Mouse (Mus musculus) heart, adult 9 months (tissue): ENCODE results near the gene Cracr2b.

Experiments
- DNase-seq, 2 experiments: peaks; one replicate each; pipeline ENCODE4 v3.0.0; 2022; ENCODE audit warnings: low spot score in 2 of 2

The Cracr2b gene

DNA sequence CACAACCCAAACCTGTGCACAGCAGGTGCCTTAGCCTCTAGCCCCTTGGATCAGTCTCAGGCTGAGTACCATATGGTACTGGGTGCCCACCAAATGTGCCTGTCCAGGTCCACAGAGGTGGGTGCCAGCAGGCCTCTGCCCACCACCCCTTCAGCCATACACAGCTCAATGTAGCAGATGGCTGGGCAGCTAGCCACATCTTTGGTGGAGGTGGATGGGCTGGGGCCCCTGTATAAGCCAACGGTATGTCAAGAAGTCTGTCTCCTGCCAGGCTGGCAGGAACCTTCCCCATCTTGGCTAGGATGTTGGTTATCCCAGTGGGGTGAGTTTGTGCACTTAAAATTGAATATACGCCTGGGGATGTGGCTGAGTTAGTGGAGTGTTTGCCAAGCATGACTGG lies 24.7 kb downstream of the Cracr2b start:
- no peak for DNase-seq

DNA sequence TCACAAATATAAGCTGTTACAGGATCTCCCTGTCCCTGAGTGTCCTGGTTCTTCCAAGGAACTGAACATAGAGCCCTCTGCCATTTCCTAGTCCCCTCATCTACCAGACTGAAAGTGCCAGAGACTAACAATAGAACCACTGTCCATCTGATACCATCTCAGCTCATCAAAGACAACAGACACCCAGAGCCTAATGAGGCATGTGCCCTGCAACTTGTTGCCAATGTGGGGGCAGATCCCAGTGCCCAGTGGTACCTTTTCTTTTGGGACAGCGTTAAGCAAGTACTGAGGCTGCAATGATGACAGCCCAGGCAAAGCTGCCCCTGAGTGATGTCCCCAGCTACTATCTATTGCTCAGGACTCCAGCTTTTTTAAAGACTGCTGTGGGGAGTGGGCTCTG lies 25.3 kb downstream of the Cracr2b start:
- DNase-seq, result no peak

DNA sequence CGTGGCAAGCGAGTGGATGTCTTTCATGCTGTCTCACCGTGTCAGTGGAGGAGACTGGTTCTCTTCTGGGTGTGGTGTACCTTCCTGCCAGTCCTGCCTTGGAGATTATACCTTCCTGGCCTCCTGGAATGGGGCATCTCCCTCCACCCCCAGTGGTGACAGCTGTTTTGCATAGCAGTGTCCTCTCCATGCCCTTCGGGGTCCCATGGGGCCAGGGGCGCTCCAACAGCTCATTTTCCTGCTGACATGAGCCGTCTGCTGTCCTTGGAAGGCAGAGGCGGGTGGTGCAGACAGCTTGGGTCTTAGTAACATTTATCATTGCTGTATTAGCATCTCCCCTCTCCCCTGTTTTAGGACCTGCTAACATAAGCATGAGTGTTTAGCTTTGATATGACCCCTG lies 26.2 kb downstream of the Cracr2b start:
- DNase-seq, result no peak

DNA sequence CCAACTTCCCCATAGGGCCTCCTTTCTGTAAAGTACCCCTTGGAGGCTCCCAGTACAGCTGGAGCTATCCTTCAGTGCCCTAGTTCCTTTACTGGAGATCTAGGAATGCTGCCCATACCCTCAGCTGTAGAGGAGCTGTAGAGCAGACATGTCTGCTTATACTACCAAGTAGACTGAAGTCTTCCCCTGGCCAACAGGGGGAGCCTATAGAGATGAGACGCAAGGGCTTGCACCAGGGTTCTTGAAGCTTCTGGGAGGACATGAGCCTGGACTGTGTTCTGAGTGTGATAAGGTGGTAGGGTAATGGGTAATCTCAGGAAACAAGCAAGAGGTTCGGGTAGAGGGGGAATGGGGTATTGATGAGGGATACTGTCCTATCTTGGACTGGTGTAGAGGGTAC lies 30.3 kb downstream of the Cracr2b start:
- DNase-seq, result no peak

DNA sequence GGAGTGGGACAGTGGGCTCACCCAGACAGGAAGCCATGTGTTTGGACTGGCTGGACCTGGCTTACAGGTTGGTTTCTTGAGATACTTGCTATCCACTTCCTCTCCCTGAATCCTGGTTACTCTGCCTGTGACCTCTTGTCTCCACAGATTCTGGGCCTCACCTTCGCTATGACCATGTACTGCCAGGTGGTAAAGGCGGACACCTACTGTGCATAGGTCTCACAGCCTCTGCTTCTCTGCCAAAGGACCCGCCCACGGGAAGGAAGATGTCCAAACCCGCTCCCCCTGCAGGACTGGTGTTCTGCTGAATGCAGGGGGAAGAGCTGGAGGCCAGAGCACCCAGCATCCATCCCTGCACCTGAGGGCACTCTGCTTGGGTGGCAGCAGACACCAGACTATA lies 31.8 kb downstream of the Cracr2b start:
- no peak for DNase-seq

DNA sequence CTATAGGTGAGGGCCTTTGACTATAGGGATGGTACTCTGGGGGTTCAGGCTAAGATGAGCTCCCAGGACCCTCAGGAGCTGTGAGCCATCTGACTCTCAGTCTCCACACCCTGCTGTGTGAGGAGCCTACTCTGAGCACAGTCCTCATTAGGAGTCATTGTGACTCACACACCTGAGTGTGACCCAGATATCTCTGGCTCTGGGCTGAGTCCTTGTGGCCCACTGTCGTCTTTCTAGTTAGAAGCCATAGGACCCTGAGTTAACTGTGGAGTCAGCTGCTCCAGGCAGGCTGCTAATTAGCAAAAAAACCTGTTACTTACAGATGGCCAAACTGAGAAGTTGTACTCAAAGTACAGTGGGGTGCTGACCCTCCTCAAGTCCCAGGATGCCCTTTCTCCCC lies 32.8 kb downstream of the Cracr2b start:
- no peak for DNase-seq

DNA sequence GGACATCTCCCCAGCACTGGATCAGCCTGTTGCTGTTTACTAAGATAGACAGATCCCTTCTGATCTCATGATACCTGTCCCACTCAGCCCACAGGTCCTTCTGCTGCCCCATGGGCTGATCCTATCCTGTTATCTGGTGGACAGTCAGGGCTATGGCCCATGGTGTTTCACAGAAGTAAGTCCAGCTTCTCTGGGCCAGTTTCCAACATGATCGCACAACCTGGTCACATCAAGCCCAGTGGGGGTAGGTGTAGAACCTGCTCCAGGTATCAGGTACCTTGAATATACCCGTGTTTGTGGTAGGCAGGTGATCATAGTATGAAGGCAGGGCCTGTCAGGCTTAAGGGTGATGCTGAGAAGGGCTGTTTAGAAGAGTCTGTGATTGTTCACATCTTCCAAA lies 34.5 kb downstream of the Cracr2b start:
- no peak for DNase-seq

DNA sequence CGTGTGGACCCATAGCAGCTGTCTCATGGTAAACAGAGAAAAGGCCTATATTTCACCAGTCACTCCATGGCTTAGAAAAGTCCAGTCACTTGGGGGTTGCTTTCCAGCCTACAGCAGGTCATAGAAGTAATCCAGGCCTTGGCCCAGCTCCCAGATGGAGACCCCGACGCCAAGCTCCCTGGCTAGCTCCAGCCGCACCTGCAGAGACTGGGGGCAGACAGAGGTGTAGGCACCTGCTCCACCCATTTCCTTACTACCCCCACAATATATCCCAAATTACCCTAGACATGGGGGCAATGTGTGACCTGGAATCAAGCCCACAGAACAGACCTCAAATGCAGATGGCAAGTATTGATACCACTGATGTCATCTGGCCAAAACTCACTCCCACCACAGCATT lies 35.0 kb downstream of the Cracr2b start:
- no peak for DNase-seq

DNA sequence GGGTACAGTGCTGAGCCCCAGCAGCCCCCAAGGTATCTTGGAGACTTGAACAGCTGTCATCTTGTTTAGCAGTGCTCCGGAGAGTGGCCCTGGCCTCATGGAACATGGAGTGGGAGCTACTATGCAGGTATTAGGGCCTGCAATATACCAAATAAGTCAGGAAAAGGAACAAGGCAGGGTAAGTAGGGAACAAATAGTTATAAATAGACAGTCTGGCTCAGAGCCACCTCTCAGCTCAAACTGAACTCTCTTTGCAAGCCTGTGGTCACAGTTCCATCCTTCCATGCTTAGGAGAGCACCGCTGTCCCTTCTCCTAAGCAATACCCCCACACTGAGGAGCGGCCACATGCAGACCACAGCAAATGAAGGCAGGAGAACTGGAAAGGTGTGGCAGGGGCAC lies 36.7 kb downstream of the Cracr2b start:
- DNase-seq, result peak in 1 of 2 experiments; percentile 43

DNA sequence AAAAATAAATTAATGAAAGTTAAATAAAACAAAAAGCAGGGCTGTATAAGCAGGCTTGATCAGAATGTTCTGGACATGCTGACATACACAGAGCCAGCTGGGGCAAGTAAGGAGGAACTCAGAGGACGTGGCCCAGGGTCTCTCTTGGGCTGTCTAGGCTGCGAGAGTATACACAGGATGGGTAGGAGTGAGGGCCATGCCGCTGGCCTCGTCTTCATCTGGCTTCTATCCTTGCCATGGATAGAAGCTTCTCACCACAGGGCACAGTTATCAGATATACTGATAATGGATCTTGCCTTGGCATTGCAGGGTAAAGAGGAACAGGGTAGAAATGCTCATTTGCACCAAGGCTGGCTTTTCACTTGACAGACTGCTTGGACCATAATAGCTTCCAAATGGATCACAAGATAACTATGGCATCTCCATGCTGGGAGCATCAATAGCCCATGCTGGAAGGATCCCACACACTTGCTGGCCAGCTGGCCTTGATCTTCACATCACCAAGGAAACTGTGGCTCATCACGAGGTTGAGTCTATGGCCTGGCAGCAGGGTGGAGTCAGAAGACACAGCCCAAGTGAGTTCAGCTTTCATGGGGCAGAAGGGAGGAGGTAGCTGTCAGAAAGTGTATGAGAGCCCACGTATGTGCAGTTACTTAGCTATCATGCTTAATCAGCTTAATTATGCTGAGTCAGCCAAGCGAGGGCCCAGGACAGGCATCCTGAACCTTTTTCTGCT lies 41.1 kb downstream of the Cracr2b start:
- no peak for DNase-seq

DNA sequence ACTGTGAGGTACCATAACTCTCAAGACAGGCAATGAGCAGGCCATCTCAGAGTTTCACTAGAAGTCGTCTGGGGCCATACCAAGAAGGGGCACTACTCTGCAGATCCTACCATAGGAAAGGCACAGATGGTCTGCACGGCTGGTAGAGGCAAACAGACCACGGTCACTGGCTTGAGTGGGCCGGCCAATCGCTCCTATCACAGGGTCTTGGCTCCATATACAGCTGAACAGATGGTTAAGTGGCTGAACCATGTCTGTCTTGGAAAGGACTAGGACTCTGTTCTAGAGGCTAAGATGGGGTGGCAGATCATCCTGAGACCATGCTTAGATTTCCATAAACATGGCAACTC lies 41.6 kb downstream of the Cracr2b start:
- no peak for DNase-seq

DNA sequence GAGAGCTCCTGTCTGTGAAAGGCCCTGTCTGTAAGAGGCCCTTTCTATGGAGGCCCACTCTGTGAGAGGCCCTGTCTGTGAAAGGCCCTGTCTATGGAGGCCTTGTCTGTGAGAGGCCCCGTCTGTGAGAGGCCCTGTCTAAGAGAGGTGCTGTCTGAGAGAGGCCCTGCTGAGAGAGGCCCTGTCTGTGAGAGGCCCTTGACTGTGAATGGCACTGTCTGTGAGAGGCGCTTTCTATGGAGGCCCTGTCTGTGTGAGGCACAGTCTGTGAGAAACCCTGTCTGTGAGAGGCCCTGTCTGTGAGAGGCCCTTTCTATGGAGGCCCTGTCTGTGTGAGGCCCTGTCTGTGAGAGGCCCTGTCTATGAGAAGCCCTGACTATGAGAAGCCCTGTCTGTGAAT lies 45.4 kb downstream of the Cracr2b start:
- no peak for DNase-seq

DNA sequence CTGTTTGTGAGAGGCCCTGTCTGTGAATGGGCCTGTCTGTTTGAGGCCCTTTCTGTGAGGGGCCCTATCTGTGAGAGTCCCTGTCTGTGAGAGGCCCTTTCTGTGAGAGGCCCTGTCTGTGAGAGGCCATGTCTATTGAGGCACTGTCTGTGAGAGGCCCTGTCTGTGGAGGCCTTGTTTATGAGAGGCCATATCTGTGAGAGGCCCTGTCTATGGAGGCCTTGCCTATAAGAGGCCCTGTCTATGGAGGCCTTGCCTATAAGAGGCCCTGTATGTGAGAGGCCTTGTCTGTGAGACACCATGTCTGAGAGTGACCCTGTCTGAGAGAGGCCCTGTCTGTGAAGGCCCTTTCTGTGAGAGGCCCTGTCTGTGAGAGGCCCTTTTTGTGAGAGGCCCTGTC lies 47.3 kb downstream of the Cracr2b start:
- DNase-seq, result no peak

DNA sequence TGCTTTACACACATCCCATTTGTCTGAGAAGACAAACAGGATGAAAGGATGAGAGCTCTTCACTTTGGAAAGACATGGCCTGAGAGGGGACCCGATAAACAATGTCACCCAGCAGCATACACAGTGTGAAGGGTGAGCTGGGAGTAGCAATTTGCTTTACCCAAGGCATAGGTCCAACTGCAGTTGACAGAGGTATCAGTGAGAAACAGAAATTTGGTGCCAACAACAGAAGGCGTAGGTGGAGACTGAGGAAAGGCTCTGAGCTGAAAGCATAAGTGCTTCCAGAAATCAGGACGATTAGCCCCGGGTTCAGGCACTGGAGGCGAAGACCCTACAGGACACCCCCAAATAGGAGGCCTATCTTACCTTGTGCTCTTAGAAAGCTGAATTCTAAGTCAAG lies 49.3 kb downstream of the Cracr2b start:
- no peak for DNase-seq

DNA sequence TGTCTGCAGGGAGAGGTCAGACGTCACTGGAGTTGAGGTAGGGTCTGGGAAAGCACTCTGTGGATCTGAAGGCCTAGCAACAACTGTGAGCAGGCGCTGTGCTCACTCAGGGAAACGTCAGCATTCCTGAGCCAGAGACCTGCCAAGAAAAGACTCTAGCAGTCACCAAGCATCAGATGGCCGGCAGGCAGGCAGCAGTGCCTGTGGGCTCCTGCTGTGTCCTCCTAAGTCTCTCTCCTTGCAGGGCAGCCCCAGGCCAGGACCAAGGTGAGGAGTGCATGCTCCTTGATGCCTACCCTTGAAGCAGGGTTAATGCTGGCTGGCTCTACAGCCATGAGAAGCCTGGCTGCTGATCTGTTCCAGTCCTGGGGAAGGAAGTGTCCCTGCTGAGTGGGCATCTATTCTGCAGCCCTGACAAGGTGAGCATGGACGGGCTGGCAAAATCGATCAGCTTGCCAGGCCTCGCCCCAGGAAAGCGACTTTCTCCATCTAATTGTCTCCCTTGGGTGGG lies 49.8 kb downstream of the Cracr2b start:
- DNase-seq, result no peak
